Mouse (Mus musculus) liver, postnatal 0 days (tissue): ENCODE data around the gene Il5ra. TPM values are rescaled to one million over a fixed set of nuclear protein-coding genes. Genes with fewer than 3 reads are reported as not detected.

Source experiments
- ATAC-seq: fragments of 200-750 bp; cut with Nextera tagmentation; 2 replicates; pipeline ENCODE4 v1.8.0; 2017; ENCODE audit warnings: mild to moderate bottlenecking, moderate library complexity
- DNase-seq: peaks from one replicate; pipeline ENCODE4 v3.0.0-alpha.2; 2016
- H3K27ac ChIP-seq: fragments of 300-500 bp; sonication (generic); 2 replicates; pipeline ENCODE4 v1.5.1; 2014; ENCODE audit warnings: antibody characterized with exemption, moderate library complexity, mild to moderate bottlenecking, low read depth
- H3K27me3 ChIP-seq: fragments of 300-500 bp; sonication (generic); 2 replicates; pipeline ENCODE4 v1.6.1; 2014; ENCODE audit warnings: low read length, control low read depth, mixed read lengths; ENCODE audit not compliant: insufficient read depth
- H3K36me3 ChIP-seq: fragments of 300-500 bp; sonication (generic); replicated peaks from 2 replicates; pipeline ENCODE4 v1.6.1; 2014; ENCODE audit warnings: mild to moderate bottlenecking, control low read depth, low read length, moderate library complexity, mixed read lengths; ENCODE audit not compliant: insufficient read depth
- H3K4me1 ChIP-seq: fragments of 300-500 bp; sonication (generic); 2 replicates; pipeline ENCODE4 v1.6.1; 2014; ENCODE audit warnings: antibody characterized with exemption, mild to moderate bottlenecking, control low read depth; ENCODE audit not compliant: insufficient read depth
- H3K4me2 ChIP-seq: fragments of 300-500 bp; sonication (generic); 2 replicates; pipeline ENCODE4 v1.6.1; 2014; ENCODE audit warnings: low read depth, mild to moderate bottlenecking, low read length, moderate library complexity, mixed read lengths
- H3K4me3 ChIP-seq: fragments of 300-500 bp; sonication (generic); 2 replicates; pipeline ENCODE4 v1.5.1; 2014; ENCODE audit warnings: low read depth, low read length
- H3K9ac ChIP-seq: fragments of 300-500 bp; sonication (generic); replicated peaks from 2 replicates; pipeline ENCODE4 v1.6.1; 2014; ENCODE audit warnings: mild to moderate bottlenecking, moderate library complexity
- H3K9me3 ChIP-seq: fragments of 300-500 bp; sonication (generic); 2 replicates; pipeline ENCODE4 v1.6.1; 2016; ENCODE audit warnings: mild to moderate bottlenecking, control low read depth, low read length, mixed read lengths
- CTCF ChIP-seq: sonication (generic); IDR thresholded peaks from 2 replicates; pipeline ENCODE4 v1.5.1; 2016; ENCODE audit warnings: antibody characterized with exemption, low read depth
- EP300 ChIP-seq: IDR thresholded peaks from 2 replicates; pipeline ENCODE4 v1.6.1; 2016; ENCODE audit warnings: antibody characterized with exemption, low read depth, mild to moderate bottlenecking
- WGBS: fragments of 180-500 bp; shearing (Covaris S2); extraction: QIAGEN DNeasy Blood & Tissue Kit; methylation state at CpG from one replicate; pipeline ENCODE4 v1.1.7; 2014; ENCODE audit not compliant: insufficient replicate concordance; 5-methylcytosine and 5-hydroxymethylcytosine counted together
- polyA plus RNA-seq: library from polyadenylated mRNA; unstranded; fragments of >200 nt; fragmentation: Nextera tagmentation; extraction: Ambion mirVana; gene quantifications from 2 replicates; pipeline ENCODE4 v1.2.1, GENCODE M21; 2015

Gene Il5ra
- polyA plus RNA-seq, 1 experiment from 2014 or later = 0.12 TPM

DNA sequence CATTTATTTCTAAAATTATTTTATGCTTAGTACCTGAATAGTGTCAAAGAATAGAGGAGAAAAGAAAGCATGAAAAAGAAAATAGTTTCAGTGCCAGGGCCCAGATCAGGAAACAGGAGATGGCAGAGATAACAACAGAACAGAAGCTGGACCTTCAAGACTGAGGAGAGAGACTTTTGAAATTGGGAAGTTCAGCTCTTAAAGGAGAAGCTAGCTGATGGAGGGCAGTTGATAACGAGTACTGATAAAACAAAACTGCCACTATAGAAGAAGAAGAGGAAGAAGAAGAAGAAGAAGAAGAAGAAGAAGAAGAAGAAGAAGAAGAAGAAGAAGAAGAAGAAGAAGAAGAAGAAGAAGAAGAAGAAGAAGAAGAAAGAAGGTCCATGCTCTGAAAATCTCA lies 21.1 kb downstream of the Il5ra start:
- H3K9me3 ChIP-seq = no peaks in the 10 kb centered on the region
- no peaks in the 10 kb centered on the region for H3K27me3 ChIP-seq
- no peak overlapping the region for H3K4me2 ChIP-seq
- WGBS = 25% methylated on average over 1 of the region's 1 CpGs
- no peak overlapping the region for H3K9ac ChIP-seq
- H3K36me3 ChIP-seq = no peaks in the 10 kb centered on the region
- H3K4me1 ChIP-seq = no peaks in the 10 kb centered on the region
- no peak overlapping the region for H3K4me3 ChIP-seq
- no peak for DNase-seq
- no peak for TF ChIP-seq CTCF
- no peak for TF ChIP-seq EP300
- no peak overlapping the region for H3K27ac ChIP-seq
- no peak for ATAC-seq

DNA sequence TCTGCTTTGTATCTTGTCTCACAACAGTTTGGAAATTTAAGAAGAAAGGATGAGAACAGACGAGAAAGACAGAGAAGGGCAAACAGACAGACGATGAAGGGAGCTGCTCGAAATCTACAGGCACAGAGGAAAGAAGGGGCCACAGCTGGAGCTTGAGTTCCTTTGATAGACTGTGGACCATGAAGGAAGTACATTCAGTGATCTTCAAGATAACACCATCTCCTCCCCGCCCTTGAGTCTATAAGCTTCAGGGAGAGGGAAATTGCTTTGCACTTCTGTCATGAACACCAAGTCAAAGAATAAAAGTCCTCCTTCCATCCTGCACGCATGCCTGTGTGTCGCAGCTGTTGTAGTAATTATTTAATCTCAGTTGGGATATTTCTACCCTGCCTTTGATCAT lies 22.8 kb downstream of the Il5ra start:
- DNase-seq (no peak), ATAC-seq (no peak)
- TF ChIP-seq CTCF (no peak), EP300 (no peak)
- peak overlapping the region; percentile 26 for H3K4me3 ChIP-seq
- H3K36me3 ChIP-seq = no peaks in the 10 kb centered on the region
- H3K27me3 ChIP-seq = no peaks in the 10 kb centered on the region
- no peak overlapping the region for H3K27ac ChIP-seq
- 51% methylated on average over 6 of the region's 6 CpGs for WGBS
- H3K9me3 ChIP-seq = no peaks in the 10 kb centered on the region
- peak overlapping the region; percentile 27 for H3K4me2 ChIP-seq
- no peak overlapping the region for H3K9ac ChIP-seq
- H3K4me1 ChIP-seq = no peaks in the 10 kb centered on the region

DNA sequence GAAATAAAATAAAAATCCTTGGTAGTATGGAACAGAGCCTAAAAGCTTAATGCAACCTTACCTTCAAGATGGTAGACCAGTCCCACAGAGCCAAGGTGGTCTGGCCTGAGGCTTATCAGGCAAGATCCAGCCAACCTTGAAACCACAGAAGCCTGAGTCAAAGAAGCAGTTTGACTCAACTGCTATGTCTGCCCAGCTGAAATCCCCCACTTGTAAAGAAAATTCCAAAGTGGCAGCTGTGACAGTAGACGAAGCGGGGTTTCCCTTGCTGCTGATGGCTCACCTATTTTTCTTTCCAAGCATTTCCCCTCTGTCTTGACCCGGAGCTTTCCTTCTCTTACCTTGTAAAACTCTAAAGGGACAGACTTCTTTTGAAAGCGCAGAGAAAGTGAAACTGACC lies 23.2 kb downstream of the Il5ra start:
- H3K4me1 ChIP-seq = no peaks in the 10 kb centered on the region
- no peak overlapping the region for H3K9ac ChIP-seq
- DNase-seq (no peak), ATAC-seq (no peak)
- no peaks in the 10 kb centered on the region for H3K27me3 ChIP-seq
- 49% methylated on average over 4 of the region's 4 CpGs for WGBS
- no peak overlapping the region for H3K27ac ChIP-seq
- peak overlapping the region; percentile 26 for H3K4me3 ChIP-seq
- H3K9me3 ChIP-seq = no peaks in the 10 kb centered on the region
- H3K4me2 ChIP-seq = peak overlapping the region; percentile 27
- no peaks in the 10 kb centered on the region for H3K36me3 ChIP-seq
- TF ChIP-seq CTCF (no peak), EP300 (no peak)

DNA sequence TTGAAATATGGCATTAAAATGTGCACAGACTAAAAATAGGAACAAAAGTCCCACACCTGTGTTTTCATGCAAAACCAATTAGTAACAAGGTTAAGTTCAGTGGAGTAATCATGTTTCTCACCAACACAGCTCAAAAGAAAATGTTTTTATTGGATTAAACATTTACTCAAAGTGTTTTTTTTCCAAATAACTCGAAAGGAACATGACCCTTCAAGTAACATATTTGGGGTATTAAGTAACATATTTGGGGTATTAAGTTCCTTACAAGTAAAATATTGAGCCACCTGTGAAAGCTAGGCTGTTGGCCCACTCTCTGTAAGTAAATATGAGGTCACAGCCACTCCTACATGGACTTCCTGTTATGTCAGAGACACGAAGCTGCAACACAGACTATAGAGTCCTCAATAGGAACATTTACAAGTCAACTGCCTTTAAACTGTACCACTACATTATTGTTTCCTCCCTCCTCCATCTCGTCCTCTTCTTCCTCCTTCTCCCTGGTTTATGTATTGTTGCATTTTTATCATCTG lies 43.3 kb downstream of the Il5ra start:
- Histone ChIP-seq H3K4me2 (no peak overlapping the region), H3K27ac (no peak overlapping the region), H3K4me3 (no peak overlapping the region), H3K9ac (no peak overlapping the region), H3K4me1 (no peaks in the 10 kb centered on the region), H3K36me3 (no peaks in the 10 kb centered on the region), H3K9me3 (no peaks in the 10 kb centered on the region), H3K27me3 (no peaks in the 10 kb centered on the region)
- no peak for ATAC-seq
- no peak for TF ChIP-seq CTCF
- no peak for TF ChIP-seq EP300
- WGBS = 39% methylated on average over 3 of the region's 3 CpGs
- no peak for DNase-seq

DNA sequence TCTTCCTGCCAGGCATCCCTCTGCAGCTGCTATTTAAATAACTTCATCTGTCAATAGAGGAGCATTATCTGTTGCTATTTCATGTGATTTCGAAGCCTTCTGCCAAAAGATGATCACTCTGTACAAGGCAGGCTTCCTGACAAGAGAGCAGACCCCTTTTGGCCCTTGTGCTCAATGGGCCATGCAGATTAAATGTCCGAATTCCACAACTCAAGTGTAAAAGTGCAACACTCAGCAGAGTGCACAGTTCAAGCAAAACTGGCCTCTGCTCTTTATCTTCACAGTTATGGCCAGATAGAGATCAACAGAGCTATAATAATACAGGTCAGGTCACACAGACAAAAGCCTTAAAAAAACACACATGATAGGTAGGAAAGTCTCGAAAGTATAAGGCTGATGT lies 46.9 kb downstream of the Il5ra start:
- TF ChIP-seq EP300 (no peak), CTCF (no peak)

DNA sequence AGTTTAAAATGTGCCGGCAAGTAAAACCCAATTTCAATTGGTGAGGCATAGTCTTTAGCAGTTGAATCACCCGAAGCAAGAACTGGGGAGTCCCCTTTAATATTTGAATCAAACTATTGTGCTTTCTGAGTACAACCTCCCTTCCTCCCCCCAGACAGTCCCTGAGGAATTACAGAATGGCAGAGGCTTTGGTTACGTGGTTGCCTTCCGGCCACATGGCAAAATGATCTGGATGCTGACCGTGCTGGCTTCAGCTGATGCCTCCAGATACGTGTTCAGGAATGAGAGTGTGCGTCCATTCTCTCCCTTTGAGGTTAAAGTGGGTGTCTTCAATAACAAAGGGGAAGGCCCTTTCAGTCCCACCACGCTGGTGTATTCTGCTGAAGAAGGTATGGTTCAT lies 73.3 kb downstream of the Il5ra start:
- ATAC-seq (no peak), DNase-seq (no peak)
- H3K27me3 ChIP-seq = no peaks in the 10 kb centered on the region
- no peaks in the 10 kb centered on the region for H3K9me3 ChIP-seq
- TF ChIP-seq EP300 (no peak), CTCF (no peak)
- H3K36me3 ChIP-seq = no peaks in the 10 kb centered on the region
- H3K9ac ChIP-seq = no peak overlapping the region
- no peak overlapping the region for H3K4me2 ChIP-seq
- no peaks in the 10 kb centered on the region for H3K4me1 ChIP-seq
- no peak overlapping the region for H3K4me3 ChIP-seq
- no peak overlapping the region for H3K27ac ChIP-seq
- WGBS = 75% methylated on average over 8 of the region's 8 CpGs

More for the DNA sequence above, 46.9 kb downstream of the Il5ra start:
- Histone ChIP-seq H3K27ac (no peak overlapping the region), H3K27me3 (no peaks in the 10 kb centered on the region), H3K4me3 (no peak overlapping the region), H3K9ac (no peak overlapping the region), H3K4me2 (no peak overlapping the region), H3K9me3 (no peaks in the 10 kb centered on the region), H3K4me1 (no peaks in the 10 kb centered on the region), H3K36me3 (no peaks in the 10 kb centered on the region)
- ATAC-seq (no peak), DNase-seq (no peak)
- WGBS = 60% methylated on average over 3 of the region's 3 CpGs
